Mouse (Mus musculus): ENCODE data around the gene Acot2.

DNA sequence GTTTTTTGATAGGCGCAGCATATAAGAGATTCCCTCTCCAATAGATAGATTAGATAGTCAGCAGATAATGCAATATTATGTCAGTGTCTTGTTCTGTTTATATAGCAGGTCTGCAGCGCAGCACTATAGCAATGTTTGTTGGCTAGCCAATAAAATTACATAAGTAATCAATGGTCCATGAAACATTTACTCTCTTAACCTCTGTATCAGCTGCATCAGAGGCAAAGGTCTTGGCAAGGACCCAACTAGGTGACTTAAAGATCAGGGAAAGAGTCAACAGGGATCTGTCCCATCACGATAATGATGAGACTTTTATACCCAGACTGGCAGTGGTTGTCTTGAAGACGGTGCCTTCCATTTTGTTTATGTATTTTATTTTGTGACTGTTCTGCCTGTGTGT is 45.2 kb downstream of the Acot2 start:
- TF ChIP-seq POLR2A (IDR thresholded peaks at IDR 0.05; ENCODE audit: insufficient read depth, low read depth, low read length) = no peak
- no peak for TF ChIP-seq CTCF (IDR thresholded peaks at IDR 0.05; ENCODE audit: insufficient read depth, low read depth, low read length)
